Mouse (Mus musculus) yolk sac, embryonic 10.5 days (tissue): Measurements from ENCODE around the gene Mrpl4.
"Not testable (repeated sequence)": the region's sequence is repeated elsewhere in the genome, so short reads cannot be mapped to it uniquely, and the experiment has no call there.

Experiments used
- DNase-seq: peaks from one replicate; pipeline ENCODE4 v3.0.0-alpha.2; 2017; ENCODE audit warnings: low spot score

Gene Mrpl4

DNA sequence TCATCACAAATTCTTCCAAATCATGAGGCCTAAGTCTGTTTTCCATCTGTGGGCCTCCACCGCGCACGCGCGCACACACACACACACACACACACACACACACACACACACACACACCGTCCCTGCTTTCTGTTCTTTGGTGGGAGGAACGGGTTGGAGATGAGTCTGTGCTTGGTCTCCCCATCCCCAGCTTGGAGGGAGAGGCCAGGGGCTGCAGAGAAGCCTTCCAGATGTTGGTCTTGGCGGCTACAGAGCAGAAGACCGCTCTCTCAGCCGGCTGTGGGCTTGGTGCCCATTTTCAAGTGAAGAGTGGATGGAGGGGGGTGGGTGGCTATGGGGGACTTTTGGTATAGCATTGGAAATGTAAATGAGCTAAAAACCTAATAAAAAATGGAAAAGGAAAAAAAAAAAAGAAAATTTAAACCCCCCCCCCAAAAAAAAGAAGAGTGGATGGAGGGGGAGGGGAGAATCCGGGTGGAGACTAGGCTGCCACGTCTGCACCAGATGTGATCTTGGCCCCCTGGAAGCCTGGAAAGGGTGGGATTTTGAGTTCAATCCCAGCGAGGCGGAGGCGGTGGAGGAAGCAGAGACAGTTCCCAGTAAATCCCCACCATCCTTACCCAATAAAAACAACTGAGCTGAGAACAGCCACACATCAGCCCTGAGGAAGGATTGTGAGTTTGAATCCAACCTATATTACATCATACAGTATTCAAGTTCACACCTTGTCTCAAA is 15.4 kb upstream of the Mrpl4 start:
- no peak for DNase-seq

DNA sequence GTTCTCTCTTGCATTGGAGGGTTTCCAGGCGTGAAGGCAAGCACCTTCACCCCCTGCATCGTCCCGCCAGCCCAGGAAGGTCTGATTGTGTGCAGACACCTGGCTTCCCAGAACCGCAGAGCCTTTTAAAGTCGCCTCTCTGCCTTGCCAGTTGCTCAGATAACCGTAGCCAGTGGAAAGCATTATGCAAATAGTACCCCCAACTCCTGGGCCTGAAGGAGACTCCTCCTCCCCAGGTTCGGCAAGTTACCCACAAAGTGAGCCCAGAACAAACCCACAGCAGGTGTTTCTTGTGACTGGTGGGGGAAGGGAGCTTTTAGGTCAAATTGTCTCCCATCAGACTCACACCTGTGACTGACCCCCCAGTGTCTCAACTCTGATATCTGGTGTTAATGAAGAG is 14.6 kb upstream of the Mrpl4 start:
- no peak for DNase-seq

DNA sequence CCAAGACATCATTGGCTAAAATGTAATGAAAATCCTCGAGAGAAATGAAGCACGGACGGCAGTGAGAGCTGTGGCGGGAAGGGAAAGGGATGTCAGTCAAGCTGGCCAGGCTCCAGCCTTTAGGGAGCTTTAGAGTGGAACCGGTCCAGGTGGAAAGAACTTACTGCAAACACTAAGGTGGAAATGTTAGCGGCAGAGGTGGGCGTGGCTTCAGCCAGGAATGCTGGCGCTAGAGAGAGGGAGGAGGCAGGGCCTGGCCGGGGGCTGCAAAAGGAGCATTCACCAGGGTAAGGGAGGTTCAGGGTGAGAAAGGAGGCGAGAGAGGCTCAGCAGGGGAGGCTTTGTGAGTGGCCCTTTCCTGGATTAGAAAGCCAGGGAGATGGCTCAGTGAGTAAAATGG is 11.7 kb upstream of the Mrpl4 start:
- DNase-seq, result peak; percentile 28

GRCm38 (mm10) chr9:20991587-20991986 is 11.0 kb upstream of the Mrpl4 start:
- DNase-seq, result no peak

DNA sequence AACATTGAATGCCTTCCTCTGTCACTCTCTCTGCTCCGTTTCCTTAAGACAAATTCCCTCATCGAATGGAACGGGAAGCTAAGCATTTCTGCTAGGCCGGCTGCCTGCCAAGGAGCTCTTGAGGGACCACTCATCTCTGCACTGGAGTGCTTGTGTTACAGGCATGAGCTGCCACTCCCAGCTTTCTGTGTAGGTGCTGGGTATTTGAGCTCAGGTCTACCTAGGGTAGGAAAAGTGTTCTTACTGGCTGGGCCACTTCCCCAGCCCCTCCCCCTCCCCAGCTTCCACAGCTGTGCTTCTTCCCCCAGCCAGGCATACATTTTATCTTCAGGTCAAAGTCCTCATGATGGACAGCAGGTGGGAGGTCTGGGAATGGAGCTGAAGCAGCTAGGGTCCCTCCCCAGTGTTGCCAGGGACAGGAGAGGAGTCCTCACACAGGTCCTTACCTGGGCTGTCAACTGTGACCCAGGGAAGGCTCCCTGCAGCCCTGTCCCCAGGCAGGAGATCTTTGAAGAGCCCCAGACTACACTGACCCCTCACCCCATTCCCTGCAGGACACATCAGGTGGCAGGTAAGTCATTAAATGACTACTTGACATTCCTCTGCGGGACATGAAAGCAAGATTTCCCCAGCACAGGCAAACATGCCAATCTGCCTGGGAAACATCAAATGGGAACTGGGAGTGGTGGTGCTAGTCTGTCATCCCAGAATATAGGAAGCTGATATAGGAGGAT is 9.2 kb upstream of the Mrpl4 start:
- peak; percentile 87 for DNase-seq

- DNase-seq, result no peak
Observed at GRCm38 (mm10) chr9:20995069-20995468, 7.5 kb upstream of the Mrpl4 start.

- DNase-seq, result no peak
Observed at GRCm38 (mm10) chr9:20997065-20997464, 5.5 kb upstream of the Mrpl4 start.

DNA sequence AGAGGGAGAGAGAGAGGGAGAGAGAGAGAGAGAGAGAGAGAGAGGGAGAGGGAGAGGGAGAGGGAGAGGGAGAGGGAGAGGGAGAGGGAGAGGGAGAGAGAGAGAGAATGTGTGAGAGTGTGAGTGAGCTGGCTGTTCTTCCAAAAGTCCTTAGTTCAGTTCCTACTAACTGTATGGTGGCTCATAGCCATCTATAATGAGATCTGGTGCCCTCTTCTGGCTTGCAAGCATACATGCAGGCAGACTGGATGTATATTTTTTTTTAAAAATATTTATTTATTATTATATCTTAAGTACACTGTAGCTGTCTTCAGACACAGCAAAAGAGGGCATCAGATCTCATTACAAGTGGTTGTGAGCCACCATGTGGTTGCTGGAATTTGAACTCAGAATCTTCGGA is 4.2 kb upstream of the Mrpl4 start:
- DNase-seq, result not testable (repeated sequence)

DNA sequence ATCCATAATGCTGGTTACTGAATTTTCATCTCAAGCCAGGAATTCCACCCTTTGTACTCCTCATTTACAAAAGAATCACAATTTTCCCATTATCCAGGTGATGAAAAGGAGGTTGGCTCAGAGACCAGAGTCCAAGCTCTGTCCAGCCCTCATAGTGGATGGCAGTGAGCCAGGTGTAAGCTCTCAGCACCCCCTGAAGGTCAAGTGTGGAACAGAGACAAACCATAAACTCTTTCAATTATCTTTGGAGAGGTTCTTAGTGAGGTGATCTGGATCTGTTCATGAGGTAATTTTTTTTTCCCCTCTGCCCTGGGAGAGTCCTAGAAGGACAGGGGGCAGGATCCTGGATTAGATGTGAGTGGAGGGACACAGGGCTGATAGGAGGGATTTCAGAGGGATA is 1.7 kb upstream of the Mrpl4 start:
- DNase-seq, result no peak

DNA sequence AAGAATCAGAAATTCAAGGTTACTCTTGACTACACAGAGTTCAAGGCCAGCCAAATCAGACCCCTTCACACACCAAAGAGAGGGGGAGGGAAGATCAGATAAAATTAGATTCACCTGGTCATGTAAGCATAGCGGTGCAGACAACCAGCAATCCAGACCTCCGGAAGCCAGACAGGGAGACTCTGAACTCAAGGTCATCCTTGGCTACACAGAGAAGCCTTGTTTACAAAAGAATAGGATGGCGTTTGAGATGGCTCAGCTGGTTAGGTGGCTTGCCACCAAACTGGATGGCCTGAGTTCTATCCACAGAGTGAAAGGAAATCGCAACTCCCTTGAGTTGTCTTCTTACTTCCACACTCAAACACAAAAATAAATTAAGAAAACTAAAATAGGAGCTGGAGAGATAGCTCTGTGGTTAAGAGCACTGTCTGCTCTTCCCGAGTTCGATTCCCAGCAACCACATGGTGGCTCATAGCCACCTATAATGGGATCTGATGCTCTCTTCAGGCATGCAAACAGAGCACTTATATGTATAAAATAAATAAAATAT is 812 bp upstream of the Mrpl4 start:
- DNase-seq, result no peak

DNA sequence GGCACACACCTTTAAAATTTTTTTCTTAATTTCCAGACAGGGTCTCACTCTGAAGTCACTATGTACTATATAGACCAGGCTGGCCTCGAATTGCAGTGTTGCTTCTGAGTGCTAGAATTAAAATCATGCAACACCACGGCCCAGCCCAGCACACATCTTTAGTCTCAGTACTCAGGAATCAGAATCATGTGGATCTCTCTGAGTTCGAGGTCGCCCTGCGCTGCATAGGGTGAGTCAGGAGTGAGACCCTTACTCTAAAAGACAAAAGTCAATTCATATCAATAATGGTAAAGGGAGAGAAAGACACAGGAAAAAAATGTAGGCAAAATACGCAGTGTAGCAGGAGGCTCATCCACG is 290 bp upstream of the Mrpl4 start:
- no peak for DNase-seq

DNA sequence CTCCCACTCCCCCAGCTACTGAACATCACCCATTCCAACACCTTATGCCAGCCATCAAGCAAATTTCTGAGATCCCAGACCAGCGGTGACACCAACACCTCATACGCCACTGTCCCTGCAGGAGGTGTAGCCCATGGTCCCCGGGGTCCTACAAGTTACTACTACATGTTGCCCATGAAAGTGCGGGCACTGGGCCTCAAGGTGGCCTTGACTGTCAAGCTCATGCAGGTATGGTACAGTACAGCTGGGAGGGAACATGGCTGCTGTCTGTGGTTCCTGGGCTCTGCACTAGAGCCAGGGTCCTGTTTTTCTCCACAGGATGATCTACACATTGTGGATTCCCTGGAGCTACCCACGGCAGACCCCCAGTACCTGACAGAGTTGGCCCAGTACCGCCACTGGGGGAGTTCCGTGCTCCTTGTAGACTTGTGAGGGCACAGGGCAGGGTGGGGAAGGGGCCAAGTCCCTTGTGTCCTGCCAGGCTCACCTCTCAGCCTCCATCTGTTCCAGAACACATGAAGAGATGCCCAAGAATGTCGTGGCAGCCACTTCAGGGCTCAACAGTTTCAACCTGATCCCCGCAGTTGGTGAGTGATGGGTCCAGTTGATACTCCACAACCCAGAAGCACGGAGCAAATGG is 4.9 kb downstream of the Mrpl4 start:
- DNase-seq, result no peak

- DNase-seq, result no peak
Observed at GRCm38 (mm10) chr9:21008007-21008406, 5.5 kb downstream of the Mrpl4 start.

DNA sequence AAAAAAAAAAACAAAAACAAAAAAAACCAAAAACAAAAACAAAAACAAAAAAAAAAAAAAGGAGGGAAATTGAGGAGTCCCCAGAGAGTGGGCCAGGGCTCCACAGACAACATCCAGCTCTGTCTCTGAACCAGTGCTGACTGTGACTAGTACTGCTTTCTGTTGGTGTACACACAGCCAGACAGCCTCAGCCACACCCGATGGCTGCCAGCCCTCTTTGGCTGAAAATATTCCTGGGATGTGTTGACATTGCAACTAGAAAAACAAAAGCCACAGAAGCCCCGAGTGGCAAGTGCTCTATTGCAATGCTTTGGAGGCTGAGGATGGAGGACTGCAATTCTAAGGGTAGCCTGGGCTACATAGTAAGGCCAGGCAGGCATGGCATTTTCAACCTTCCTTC is 7.8 kb downstream of the Mrpl4 start:
- no peak for DNase-seq

DNA sequence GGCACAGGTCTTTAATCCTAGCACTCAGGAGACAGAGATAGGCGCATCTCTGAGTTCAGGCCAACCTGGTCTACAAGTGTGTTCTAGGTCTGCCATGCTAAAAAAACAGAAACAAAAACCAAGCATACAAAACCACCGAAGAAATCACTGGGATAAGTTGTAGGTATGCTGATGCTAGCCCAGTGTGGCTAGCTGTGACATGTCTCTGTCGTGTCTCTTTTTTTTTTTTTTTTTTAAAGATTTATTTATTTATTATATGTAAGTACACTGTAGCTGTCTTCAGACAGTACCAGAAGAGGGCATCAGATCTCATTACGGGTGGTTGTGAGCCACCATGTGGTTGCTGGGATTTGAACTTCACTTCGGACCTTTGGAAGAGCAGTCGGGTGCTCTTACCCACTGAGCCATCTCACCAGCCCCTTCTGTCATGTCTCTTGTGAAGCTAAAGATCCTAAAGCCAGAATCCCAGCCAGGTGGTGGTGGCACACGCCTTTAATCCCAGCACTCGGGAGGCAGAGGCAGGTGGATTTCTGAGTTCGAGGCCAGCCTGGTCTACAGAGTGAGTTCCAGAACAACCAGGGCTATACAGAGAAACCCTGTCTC is 8.5 kb downstream of the Mrpl4 start:
- not testable (repeated sequence) for DNase-seq

GRCm38 (mm10) chr9:21011846-21012312 is 9.3 kb downstream of the Mrpl4 start:
- no peak for DNase-seq

DNA sequence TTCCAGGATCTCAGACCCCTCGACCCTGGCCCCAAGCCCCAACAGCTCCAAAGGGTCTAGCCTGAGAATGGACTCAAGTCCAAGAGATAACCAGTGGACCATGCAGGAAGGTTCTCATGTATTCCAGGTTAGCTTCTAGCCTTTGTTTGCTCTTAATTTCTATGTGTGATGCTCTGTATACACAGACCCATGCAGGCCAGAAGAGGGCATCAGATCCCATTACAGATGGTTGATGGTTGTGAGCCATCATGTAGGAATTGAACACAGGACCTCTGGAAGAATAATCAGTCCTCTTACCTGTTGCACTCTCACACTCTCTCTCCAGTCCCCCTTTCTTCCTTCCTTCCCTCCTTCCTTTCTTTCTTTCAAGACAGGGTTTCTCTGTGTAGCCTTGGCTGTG is 9.8 kb downstream of the Mrpl4 start:
- no peak for DNase-seq

- DNase-seq, result peak; percentile 66
Observed at GRCm38 (mm10) chr9:21014691-21015570, 12.4 kb downstream of the Mrpl4 start.

- DNase-seq, result peak; percentile 90
Observed at GRCm38 (mm10) chr9:21015571-21016130, 13.1 kb downstream of the Mrpl4 start, which contains the start of gene Icam1. TSS of gene Icam1 (plus strand) at chr9:21015985.

DNA sequence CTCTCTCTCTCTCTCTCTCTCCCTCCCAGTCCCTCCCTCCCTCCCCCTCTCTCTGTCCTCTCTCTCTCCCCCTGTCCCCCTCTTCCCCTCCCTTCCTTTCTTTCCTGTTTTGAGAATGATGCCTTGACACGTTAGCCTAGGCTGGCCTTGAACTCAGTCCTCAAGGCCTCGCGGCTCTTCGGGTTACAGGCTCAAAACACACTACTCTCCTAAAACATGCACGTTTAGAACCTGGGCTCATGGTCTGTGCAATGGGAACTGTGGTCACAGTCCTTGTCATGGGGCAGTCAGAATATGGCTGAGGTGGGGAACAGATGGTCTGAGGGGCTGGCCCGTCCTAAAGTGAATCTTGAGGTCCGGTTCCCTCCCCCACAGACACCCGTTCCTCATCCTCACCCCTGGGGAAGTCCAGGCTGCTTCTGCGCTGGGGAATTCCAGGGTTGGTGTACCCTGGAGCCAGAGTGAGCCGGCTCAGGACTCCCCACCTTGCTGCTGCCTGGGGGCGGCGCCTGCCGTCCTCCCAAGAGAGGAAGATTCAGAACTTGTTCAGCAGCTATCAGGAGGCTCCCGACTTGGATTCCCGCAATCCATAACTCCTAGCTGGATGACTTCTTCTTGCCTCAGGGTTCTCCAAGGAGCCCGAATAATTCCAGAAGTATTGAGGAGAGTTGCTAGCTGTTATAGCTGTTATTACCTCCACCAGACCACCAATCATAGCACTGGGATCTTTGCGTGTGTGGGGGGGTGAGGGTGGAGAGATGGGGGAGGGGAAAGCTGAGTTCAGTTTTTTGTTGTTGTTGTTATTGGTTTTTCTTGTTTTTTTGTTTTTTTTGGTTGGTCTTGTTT is 14.0 kb downstream of the Mrpl4 start:
- DNase-seq, result no peak
